Mouse (Mus musculus) layer of hippocampus, postnatal 36 days (tissue): ENCODE measurements around the gene Col4a3. TPM values are rescaled to one million over a fixed set of nuclear protein-coding genes. Genes with fewer than 3 reads are reported as not detected.

Experiments
- DNase-seq, 2 experiments: peaks; one replicate each; pipeline ENCODE4 v3.0.0; 2022
- total RNA-seq, 2 experiments: library from RNA; stranded (reverse); gene quantifications; 2 replicates each; pipeline ENCODE4 v1.2.3; 2021

Gene Col4a3
- total RNA-seq, 2 experiments from 2014 or later, result 0.42 to 1.5 TPM

DNA sequence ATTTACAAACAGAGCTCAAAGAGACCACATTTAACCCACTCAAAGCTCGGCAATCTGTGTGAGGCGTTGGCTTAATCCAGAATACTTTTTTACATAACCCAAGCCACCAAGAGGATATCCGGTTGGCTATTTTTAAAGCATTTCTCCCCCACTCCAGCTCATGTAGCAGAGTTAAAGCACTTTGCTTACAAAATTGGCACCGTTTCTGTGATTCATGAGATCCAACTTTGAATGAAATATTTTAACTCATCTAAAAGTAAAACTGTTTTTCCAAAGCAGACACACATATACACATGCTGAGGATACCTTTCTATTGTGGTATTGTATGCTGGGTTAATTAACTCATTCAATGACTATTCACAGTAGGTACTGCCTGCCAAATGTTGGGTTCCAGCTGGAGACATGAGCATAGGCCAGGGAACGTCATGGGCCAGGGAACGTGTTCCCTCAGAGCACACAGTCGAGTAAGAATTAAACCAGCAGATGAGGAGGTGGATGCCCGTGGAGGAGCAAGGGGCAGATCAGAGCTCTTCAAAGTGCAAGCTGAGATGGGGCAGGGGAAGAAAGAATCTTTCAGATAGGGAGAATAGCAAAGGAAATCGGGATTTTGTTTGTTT lies 22.0 kb downstream of the Col4a3 start:
- DNase-seq, result peak in 1 of 2 experiments; percentile 2

DNA sequence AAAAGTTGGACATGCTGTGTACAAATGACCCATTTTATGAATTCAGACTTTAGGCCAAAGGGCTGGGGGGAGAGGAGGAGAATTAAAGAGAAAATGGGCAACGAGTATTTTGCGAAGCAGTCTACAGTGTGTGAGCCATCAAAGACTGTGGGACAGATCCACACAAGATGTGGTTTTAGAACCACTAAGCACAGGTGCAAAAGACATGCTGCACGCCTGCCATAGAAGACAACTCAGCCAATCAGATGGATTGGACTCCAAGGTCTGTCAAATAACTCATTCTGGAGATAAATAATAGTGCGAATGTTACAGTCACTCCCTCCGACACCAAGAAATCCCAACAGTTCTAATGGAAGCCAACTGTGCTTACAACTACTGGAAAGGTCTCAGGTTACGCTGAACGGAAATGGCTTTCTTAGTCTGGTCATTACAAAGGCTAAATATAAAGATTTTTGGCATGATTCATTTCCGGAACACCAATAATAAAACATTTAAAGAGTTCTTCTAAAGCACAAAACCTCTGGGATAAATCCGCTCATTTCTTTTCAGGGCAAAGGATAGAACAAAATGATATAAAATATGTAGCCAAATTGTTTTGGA lies 25.4 kb downstream of the Col4a3 start:
- no peak for DNase-seq

DNA sequence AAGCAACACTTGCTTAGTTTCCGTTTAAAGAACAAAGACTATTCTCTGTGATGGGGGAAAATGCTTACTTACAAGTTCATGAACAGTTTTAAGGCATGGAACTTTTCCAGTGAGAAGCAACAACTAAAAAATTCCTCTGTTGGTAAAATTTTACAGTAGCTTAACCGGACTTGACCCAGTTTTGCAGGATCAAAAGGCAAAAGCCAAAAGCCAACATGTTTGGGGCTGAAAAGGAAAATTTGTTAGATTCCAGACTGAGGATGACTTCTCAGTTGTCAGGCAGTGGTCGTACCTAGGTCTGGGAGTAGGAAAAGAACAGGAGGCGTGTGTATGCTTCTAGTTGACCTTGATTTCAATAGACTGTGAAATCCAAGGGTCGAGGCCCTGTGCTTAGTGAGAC lies 31.3 kb downstream of the Col4a3 start:
- no peak for DNase-seq

DNA sequence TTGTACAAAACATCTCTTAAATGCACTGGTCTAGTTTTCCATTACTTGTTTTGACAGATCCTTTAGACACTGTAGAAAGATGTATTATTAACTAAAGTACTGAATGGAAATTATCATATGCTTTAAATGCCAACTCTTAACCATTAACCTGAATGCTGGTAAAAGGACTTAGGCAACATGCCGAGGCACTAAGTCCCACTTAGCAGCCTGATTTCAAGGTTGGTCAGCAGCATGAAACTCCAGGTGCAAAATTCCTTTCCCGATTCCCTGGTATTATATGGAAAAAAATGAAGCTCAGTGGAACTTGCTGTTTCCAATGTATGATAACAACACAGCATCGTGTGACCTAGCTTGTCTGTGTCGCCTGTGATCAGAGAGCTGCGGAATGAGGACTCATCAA lies 31.9 kb downstream of the Col4a3 start:
- DNase-seq, result no peak

DNA sequence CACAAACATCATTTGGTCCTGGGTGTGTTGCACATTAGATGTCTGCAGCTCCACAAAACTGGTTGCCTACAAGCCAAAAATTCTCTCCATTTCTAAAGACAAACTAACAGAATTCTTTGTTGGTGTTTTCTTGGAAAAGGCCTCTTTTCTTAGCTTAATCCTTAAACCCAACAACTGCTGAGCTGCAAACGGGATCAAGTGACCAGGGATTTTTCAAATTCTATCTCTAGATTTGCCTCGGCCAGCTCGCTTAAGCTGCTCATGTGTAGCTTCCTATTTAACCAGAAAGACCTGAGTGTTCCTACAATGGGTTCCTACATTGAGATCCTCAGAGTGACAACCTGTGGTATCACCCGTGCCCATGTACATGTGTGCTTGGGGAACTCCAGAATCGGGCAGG lies 33.3 kb downstream of the Col4a3 start:
- DNase-seq, result no peak

DNA sequence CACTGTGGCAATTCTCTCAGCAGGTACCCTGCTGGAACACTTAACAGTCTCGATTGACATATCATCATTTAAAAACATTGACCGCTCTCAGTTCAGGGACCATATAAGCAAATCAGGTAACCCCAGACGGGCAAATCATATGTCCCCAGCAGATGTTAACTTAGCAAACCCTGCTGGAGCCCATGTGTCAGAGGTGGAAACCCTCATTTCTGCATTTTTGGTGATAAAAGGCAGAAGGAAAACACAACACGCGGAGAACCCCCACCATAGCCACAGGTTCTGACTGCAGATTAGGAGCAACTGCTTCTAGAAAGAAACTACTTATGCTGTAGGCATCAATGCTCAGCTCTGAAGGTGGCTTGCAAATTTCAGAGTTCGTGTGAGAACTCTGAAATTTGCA lies 38.2 kb downstream of the Col4a3 start:
- no peak for DNase-seq

DNA sequence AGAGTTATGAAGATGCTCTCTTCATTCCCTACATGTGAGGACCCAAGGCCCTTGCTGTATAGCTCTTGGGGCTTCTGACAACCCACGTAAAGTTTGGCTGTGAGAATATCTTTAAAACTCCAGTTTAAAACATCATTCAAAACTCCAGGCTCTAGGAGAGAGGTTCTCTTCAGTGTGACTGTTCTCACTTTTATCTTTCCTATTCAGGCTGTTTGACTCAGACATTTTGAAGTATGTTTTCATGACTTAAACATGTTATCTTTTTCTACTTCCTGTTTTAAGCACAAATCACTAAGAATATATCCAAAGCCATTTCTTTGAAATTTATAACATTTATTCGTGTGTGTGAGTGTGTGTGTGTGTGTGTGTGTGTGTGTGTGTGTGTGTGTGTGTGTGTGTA lies 38.8 kb downstream of the Col4a3 start:
- no peak for DNase-seq

DNA sequence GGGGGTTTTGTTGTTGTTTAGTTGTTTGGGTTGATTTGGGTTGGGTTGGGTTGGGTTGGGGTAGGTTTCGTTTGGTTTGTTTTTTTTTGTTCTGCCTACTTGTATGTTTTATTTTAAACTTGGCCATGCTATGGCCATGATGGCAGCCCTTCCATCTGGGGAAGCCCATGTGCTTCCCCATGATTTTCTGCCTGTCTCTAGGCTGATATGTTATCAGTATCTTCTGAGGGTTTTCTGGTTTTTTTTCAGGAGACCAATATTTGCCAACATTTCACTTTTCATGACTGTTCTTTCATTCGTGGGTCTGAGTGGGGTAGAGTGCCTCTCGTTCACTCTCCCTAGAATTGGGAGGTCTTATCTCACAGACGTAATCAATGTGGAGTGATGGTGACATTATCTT lies 40.9 kb downstream of the Col4a3 start:
- no peak for DNase-seq

DNA sequence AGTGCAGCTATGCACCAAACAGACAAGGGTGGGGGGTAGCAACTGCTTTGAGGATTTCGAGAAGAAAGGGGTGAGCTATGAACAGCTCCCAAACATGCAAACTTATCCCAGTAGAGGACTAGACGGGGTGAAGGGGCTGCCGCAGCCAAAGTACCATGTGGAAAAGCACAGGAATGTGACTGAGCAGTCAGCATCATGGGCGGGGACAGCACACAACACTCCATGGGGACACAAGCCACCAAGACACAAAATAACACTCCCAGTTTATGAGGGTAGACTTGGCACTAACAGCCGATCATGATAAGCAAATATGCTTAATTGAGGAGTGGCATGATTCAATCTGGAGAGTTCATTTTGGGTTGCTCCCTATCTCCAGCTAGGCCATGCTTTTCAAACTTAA lies 42.8 kb downstream of the Col4a3 start:
- DNase-seq, result no peak

DNA sequence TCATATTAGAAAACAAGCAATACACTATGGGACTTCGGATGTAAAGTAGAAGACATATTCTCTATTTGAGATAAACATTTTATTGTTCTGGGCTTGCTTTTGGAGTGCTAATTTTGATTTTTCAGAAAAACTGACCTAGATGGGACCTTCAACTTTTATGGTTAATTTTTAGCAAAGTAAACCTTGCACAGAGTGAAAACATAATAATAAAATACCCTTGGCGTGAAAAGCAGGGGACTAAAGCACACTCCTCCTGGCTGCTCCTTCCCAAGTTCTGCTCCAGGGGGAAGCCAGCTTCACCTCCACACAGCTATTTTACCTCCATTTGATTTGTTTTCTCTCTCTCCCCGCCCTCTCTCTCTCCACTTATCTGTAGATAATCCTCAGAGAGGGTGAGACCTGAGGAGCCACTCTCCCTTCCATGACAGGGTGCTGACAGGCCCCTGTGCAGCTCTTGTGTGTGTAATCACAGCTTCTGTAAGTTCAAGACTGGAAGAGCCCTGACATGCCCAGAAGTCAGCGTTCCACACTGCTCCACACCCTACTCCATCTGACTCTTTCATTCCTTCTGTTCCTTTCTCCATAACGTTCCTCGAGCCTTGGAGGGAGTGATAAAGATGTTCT lies 44.6 kb downstream of the Col4a3 start:
- no peak for DNase-seq

DNA sequence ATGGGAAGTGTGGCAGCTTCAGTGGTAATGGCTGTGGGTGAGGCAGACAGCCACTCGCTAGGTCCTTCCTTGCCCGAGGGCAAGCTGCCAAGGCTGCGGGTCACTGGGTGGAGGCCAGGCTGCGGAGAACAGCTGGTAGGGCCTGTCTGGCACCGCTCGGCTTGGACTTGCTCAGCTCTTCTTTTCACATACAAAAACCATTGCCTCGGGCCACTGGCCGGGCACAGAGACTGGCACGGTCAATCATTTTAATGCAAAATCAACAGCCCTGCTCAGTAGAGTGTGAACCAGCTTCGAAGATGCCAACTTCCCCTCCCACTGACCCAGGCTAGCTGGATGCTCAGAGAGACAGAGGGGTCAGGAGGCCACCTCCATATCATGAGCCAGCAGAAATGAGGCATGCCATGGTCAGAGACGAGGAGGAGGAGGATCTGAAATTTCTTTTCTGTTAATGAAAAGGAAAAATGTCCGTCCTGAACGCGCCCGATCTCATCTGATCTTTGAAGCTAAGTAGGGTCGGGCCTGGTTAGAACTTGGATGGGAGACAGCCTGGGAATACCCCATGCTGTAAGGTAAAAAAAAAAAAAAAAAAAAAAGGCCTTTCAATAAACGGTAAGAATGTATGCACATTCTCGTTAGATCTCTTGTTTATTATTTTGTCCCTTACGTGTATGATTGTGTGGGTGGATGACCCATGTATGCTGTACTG lies 48.0 kb downstream of the Col4a3 start:
- DNase-seq, result peak; percentile 42 to 65

DNA sequence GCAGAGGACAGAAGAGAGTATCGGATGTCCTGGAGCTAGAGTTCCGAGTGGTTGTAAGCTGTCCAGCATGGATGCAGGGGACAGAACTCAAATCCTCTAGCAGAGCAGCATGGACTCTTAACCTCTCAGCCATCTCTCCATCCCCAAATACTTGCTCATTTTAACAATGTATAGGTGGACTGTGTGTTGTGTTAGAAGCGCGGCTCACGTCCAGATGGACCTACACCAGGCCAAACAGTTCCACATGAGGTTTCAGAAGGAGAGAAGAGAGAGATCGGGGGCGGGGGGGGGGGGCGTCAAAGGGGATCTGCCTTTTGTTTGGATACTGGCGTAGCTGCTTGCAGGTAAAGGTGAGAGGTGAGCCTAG lies 48.5 kb downstream of the Col4a3 start:
- no peak for DNase-seq

DNA sequence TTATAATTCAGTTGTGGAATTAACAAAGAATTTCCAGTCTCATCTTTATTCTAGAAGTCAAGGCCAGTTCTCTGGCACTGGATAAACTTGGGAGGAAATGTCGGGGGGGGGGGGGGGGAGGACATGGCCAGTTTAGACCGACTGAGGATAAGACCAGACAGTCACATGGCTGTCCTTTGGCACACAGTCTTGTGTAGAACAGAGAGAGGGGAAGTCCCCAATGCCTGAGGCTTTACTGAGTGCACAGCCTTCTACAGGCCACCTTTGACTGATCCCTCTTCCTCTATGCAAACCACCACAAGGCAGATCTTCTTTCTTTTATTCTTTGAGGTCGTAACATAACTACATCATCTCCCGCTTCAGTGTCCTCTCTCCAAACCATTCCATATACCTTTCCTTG lies 49.6 kb downstream of the Col4a3 start:
- DNase-seq, result no peak

DNA sequence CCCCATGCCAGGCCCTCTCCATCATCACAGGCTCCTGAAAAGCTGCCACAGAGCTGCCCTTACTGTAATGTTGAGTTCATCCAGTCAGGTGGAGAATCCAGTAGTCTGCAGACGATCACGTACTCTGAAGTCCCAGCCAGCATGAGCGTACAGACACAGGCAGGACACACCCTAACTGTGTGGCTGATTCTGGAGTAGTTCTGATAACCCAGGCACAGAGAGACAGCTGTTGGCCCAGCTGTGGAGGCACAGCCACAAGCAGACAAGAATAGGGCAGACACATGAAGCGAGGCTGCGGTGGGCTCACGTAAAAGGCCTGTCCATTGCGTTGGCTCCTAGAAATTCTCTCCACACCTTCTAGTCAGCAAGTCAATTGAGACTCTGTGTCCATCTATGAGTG lies 50.7 kb downstream of the Col4a3 start:
- DNase-seq, result no peak

DNA sequence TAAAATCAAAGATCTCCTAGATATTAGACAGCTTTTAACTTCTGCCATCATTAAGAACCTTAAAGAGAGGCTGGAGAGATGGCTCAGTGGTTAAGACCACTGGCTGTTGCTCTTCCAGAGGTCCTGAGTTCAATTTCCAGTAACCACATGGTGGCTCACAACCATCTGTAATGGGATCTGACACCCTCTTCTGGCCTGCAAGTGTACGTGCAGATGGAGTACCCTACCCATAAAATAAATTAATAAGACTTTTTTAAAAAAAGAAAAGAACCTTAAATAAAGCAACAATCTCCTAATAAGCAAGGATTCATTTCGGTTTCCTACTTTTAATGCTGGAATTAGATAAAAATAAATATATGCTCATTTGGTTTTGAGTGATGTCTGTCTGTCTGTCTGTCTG lies 51.7 kb downstream of the Col4a3 start:
- DNase-seq, result no peak

DNA sequence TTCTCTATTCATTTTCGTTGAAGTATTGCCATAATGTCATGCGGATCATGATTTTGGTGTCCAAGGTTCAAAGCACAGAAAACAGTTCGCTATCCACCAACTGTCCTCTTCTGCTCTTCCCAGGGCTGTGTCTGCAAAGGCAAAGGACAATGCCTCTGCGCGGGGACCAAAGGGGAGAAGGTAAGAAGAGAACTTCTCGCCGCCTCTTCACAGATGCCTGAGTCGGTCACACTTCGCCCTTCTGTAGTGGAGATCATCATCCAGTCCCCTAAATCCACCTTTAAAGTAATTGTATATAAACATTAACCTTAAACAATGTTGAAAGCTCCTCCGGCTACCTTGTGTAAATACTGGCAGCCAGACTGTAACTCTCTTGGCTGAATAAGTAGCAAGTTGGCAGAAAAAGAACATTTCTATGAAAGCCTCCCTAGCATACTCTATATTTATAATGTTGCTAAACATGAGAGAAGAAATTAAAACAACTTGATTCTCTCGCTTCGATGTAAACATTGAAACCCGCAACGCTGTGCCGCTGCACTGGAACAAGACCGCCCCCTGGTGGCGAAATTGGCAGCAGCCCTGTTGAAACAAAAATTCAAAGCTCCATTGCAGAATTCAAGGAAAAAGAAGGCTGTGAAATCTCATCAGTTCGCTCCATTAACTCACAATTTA lies 54.7 kb downstream of the Col4a3 start:
- peak; percentile 64 to 67 for DNase-seq

DNA sequence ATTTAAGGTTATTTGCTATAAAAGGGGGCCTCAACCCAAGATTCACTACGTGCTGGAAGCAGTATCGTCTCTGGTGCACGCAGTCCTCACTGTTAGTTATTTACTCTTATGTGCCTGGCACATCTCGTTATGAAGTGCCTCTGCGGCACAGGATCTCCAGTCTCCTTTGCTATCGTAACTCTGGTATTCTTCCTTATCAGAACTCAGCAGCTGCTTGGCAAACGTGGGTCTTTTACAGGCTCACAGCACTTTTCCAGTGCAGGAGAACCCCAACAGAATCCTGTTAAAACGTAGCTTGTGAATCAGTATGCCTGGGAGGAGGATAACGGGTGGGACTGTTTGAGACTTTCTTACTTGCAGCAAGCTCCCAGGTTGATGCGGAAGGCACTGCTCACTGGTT lies 61.3 kb downstream of the Col4a3 start:
- DNase-seq, result no peak

DNA sequence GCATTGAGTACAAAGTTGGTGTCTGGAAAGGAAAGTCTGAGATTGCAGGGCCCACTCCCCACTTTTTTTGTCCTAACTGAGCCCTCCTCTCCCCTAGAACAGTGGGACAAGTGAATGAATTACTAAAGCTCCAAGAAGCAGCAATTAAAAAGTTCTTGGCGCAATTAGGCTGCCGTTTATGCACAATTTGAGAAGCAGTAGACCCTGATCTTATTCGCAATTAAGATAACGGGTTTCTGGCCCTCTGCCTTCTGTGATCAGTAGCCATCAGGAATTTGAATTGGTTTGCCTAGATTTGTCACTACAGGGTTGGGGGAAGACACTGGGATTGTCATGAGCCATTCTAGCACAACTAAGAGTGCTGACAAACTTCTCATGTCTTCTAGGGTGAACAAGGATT lies 64.1 kb downstream of the Col4a3 start:
- DNase-seq, result no peak

DNA sequence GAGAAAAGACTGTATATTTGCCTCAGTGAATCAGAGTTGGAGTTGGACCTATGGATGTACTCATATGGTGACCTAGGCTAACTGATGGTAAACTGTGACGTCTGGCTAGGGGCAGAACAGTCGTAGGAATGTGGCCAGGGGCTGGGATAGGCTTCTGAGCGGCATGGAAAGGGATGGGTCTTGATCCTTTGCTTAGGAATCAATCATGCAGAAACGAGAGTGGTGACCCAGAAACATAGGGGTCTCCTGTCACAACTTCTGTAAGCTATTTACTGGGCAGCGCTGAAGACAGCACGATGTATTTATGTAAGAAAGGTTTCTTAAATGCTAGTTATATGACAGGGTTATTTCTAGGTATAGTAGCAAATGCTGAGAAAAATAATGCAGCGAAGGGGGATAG lies 67.3 kb downstream of the Col4a3 start:
- no peak for DNase-seq

DNA sequence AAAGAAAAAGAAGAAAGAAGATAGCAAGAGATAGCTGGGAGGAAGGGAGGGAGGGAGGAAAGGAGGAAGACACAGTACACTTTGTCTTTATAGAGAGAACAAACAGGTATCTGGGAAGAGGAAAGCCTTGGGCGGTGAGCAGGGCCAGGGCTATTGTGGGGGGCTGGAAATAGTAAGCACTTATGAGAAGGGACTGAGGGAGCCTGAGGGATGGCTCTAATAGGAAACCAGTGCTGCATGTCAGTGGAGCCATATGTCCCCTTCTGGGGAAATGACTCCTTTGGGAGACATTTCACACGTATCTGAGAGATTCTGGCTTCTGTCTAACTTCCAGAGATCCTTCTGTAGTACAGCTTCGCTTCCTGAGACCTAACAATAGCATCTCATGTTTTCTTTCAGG lies 69.7 kb downstream of the Col4a3 start:
- no peak for DNase-seq

DNA sequence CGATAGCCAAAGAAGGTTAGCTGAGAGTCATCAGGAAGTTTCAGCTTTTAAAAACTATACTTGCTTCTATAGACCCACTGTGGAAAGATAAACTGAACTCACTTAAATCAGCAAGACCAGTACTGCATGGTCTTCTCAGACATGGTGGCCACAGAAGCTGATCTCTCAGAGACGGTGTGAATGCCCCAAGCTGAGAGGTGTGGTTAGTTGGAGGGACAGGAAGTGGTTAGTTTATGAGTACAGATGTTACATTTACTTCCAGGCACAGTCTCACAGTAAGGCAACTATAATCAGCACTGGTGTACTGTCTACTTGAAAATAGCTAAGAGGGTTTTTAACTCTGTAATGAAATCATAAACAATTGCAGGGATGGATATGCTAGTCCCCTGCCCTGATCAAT lies 75.5 kb downstream of the Col4a3 start:
- no peak for DNase-seq

DNA sequence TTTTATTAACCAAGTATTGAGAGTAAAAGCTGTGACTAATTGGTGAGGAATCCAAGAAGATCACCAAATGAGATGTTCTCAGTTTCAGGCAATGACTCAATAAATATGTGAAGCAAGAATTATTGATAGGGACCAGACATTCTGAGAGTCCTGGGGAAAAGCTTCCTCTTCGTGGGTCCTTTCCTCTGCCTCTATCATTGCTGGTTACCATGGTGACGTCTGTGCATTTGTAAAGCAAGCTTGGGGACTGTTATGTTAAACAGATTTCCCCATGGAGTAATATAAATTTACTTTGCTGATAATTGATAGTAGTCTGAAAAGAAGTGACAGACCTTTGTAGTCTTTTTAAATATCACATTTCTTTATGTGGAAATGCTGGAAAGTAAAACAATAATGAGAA lies 76.8 kb downstream of the Col4a3 start:
- DNase-seq, result no peak

DNA sequence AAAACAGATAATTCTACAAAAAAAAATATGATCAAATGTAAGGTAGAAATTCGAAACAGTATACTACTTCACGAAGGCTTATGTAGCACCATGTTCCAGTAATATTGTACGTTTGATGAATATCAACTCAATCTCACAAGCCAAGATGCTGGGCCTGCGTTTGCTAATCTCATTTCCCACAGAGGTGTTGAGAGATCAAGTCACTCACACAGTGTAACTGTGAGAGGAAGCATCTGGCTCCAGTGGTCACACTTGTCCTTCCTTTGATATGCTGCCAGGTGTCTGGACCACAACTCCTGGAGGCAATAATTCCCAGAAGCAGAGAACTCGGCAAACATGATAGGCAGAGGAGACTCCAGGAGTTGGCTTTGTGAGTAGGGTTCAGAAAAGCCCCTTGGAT lies 99.6 kb downstream of the Col4a3 start:
- no peak for DNase-seq
